Mouse (Mus musculus): Measurements from ENCODE around the gene Fam118a.
"Not testable (repeated sequence)": the region's sequence is repeated elsewhere in the genome, so short reads cannot be mapped to it uniquely, and the experiment has no call there.

The Fam118a gene

DNA sequence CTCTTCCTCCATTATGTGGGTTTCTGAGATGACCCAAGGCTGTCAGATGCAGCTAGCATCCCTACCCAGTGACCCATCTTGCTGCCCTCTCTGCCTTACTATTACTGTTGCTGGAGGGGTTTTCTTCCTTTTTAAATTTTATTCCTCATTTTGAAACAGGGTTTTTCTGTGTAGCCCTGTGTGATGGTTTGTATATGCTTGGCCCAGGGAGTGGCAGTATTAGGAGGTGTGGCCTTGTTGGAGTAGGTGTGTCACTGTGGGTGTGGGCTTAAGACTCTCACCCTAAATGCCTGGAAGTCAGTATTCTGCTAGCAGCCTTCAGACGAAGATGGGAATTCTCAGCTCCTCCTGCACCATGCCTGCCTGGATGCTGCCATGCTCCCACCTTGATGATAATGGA is at the start of gene Fam118a:
Gene Fam118a (plus strand): TSS at position 301 of the 400 bp plus-strand sequence.
- not testable (repeated sequence) for DNase-seq (ENCODE audit: low read depth, low spot score)

- DNase-seq (ENCODE audit: low read depth, low spot score), result no peak
These were observed 47.0 kb upstream of the Fam118a start for GRCm38 (mm10) chr15:84981609-84982313.

- peak; percentile 27 for DNase-seq (ENCODE audit: low read depth, low spot score)
These were observed 45.9 kb upstream of the Fam118a start for GRCm38 (mm10) chr15:84982888-84983287.

GRCm38 (mm10) chr15:84983721-84984120 is 45.0 kb upstream of the Fam118a start:
- DNase-seq (ENCODE audit: low read depth, low spot score), result no peak

DNA sequence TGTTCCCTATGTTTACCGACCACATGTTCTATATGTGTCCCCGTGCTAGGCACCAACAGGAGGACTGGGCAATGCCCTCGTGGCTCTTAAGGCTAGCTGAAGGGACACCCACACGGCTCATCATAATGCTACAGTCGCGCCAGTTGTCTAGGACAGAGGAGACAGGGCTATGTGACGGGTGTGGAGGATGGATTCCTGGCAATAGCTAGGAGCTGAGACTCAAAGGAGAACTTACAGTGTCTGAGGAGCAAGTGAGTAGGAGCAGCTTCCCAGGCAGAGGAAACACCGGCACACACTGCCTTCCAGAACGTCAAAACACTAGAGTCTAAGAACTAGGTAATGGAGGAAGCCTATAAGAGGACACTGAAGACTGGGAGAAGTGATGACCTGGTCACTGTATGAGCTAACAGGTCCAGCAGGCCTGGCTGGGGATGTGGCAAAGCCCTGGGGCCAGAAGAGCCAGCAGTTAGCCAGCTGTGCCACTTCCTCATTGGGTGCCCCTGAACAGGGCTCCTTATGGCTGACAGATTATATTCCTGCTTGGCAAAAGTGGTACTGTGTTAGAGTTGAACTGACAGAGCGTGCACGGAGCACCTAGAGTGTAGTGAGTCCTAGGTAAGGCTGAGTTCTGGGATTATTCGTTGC is 43.1 kb upstream of the Fam118a start:
- no peak for DNase-seq (ENCODE audit: low read depth, low spot score)

DNA sequence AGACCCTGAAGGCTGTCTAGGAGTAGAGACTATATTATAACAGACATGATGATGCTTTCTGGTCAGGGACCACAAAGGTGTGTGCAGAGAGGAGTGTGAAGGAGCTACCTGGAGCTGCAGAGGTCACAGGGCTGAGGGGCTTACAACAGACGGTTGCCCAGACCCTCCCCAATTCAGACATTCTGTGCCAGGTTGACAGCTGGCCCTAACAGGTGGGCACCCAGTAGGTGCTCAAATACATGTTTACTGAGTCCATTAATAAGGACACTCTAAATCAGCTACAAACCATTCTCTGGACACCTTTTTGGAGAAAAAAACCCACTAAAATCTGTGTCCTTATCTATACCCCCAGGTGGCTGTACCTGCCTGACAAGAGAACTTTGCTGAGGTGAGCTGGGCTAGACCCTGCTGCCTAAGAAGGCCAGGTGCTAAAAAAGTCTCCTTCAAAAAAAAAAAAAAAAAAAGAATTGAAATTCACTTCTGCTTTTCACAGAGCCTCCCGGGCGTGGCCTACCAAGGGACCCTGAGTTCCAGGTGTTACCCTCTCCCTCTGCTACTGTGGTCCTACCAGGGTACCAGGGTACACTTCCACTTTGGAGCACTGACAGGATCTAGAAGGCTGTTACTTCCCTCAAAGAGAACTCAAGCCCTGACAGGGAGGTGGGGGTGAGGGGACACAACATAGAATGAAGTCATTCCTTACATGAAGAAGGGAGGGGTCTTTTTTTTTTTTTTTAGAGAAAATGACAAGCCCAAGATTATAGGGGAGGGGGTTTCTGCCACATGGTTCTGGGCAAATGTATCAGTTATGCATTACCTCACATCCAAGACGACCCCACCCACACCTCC is 42.4 kb upstream of the Fam118a start:
- no peak for DNase-seq (ENCODE audit: low read depth, low spot score)

DNA sequence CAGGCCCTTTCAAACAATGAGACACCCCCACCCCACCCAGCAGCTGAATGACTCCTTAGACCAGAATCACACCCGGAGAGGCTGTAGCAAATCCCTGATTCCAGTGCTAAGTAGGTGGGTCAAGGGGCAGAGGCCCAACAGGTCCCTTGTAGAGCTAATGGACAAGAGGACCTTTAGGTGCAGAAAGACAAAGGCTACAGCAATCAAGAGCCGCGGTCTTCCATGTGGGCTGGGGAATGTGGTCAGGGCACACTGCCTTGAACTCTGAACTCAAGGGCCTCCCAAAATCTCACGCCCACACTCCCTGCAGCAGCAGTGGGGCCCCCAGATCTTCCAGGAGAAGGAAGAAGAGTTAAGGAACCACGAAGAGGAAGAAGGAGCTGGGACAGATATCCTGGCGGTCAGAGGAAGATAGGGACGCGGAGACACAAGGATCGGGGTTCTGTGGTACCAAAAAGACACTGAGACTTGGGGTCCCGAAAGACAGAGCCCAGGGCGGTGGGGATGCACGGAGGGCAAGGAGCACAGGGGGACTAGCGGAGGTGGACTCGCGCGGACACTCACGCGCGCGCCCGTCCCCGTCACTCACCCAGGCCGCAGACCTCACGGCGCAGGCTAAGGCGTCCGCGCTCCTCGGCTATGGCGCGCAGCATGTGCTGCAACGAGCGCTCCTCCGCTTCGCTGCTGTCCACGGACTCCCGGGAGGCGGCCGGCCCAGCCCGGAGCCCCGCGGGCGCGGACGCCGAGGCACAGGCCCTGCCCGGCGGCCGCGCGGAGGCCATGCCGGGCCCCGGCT is 41.5 kb upstream of the Fam118a start:
- DNase-seq (ENCODE audit: low read depth, low spot score), result peak; percentile 29

DNA sequence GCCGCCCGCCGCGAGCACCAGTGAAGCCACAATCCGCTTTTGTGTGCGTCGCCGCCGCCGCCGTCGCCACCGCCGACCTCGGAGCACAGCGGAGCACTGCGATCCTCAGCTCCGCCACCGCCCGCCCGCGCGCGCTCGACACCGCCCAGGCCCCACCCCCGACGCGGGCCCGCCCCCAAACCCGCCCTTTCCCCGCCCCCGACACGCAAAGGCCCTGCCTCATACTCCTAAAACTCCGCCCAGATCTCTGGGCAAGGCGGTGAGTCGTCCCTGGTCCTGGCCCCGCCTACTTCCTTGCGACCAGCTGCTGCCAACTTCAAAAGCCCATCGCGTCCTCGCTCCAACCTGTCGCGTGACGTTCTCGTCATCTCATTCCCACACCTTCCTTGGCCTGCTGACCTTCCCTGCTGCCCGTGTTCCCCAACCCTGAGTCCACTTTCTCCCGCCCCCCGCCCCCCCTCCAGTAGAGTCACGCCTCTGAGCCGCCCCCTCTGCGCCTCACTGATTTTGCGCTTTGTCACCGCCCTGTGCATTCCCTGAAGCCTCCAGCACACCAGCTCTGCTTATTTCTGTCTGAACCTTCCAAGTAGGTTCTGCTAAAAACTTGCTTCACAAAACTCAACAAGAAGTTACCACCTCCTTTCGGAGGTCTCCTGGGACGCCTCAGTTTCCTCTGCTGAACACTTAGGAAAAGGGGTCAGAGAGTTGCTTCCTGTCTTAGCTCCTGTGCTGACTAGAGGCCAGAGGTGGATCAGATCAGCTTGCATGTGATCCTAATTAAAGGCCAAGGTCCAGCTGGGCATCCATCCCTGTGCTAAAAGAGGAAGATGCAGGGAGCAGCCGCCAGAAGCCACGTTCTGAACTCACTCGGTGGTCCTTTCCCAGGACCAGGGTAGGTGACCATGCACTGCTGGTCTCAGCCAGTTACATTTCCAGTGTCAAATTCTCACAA is 40.6 kb upstream of the Fam118a start, which contains the start of gene 5031439G07Rik:
Gene 5031439G07Rik (minus strand): TSS at position 678 of the 952 bp plus-strand sequence.
- peak; percentile 97 for DNase-seq (ENCODE audit: low read depth, low spot score)

DNA sequence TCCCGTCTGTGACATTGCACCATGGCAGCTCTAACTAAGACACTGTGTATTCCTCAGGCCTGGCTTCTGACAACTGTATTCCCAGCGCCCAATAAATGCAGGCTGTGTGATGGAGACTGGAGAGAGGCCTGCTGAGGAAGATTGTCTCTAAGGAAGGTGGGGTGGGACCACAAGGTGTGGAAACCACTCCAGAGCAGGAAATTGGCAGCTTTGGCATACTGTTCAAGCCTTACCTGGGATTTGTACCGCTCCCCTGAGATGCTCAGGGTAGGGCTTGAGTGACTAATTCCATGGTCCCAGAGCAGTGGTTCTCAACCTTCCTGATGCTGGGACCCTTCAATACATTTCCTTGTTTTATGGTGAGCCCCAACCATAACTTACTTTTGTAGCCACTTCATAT is 39.6 kb upstream of the Fam118a start:
- DNase-seq (ENCODE audit: low read depth, low spot score), result no peak

DNA sequence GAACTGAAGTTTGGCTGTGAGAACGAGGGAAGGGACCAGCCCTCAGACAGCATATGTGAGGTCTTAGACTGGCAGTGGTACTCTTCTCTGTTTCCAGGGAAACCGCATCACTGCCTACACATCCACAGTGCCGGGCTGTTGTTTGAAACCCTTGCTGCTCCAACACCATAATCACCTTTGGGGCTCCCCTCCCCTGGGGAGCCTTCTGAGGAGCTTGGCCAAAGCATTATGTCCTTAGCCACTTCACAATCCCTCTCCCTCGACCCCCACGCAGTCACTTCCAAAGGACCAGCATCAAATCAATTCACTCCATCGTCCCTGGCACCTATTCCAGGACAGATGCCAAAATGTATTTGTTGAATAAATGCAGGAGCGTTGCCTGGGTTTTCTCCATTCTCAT is 39.0 kb upstream of the Fam118a start:
- no peak for DNase-seq (ENCODE audit: low read depth, low spot score)

DNA sequence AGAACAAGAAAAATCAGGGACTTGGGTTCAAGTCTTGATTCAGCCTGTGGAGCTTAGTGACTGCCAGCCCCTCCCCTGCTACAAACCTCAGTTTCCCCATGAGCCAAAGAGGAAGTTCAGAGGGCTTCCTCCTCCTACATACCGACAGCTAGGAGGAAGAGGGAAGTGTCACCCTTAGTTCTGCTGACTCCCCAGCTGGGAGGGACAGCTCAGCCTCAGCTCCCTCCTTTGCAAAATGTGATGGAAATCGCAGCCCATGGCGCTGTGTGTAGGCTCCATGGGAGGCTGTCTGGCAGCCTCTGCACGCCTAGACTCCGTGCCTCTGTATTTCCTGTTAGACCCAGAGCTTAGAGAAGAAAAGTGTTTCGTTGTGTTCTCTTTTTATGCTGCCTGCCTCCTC is 34.2 kb upstream of the Fam118a start:
- no peak for DNase-seq (ENCODE audit: low read depth, low spot score)

DNA sequence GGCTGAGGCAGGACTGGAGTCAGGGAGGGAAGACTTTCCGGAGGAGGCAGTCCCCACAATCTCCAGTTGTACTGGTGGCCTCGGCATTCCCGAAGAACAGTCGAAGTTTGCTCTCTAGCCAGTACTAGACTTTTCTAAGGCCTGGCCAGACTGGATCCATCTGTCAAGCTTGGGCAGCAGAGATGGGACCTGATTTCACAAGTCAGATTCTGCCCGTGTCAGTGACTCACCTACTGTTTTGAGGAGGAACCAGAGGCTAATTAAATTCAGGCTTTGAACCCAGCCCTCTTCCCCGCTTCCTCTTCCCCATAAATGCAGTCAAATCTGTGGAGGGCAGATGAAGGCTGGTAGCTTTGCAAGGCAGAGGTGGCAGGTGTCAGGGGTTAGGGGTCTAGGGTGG is 33.7 kb upstream of the Fam118a start:
- no peak for DNase-seq (ENCODE audit: low read depth, low spot score)

DNA sequence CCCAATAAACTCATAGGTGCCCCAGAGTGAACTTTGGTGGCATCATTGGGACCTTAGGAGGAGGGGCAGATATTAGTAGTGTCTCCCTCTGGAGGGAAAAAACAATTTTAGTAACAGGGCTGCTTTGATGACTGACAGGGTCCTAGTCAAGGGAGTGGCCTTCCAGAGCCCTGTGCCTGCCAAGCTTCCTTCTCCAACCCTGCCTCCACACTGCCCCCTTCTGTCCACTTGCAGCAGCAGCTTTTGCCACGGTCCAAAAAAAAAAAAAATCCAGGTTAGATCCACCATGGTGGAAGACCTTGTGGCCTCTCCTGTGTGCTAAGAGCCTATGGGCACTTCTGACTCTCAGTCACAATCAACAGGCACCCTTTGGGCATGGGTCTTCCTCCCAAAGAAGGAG is 32.8 kb upstream of the Fam118a start:
- peak; percentile 81 for DNase-seq (ENCODE audit: low read depth, low spot score)

- peak; percentile 26 for DNase-seq (ENCODE audit: low read depth, low spot score)
These were observed 30.8 kb upstream of the Fam118a start for GRCm38 (mm10) chr15:84997768-84998454.

DNA sequence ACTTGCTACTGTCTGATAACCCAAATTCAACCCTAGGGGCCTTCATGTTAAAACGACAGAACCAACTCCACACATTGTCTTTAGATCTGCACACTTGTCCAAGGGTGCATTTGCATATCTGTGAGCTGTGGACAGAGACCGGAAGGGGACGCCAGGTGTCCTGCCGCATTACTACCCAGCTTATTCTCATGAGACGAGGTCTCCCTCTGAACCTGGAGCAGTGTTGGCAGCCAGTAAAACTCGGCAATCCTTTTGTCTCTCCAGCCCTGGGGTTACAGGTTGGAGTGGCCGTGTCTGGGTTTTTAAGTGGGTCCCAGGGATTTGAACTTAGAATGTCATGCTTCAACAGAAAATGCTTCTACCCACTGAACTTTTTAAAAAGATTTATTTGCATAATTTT is 28.8 kb upstream of the Fam118a start:
- DNase-seq (ENCODE audit: low read depth, low spot score), result no peak

GRCm38 (mm10) chr15:85000984-85001982 is 27.5 kb upstream of the Fam118a start:
- DNase-seq (ENCODE audit: low read depth, low spot score), result peak; percentile 79

- DNase-seq (ENCODE audit: low read depth, low spot score), result no peak
These were observed 19.1 kb upstream of the Fam118a start for GRCm38 (mm10) chr15:85009666-85010065.

DNA sequence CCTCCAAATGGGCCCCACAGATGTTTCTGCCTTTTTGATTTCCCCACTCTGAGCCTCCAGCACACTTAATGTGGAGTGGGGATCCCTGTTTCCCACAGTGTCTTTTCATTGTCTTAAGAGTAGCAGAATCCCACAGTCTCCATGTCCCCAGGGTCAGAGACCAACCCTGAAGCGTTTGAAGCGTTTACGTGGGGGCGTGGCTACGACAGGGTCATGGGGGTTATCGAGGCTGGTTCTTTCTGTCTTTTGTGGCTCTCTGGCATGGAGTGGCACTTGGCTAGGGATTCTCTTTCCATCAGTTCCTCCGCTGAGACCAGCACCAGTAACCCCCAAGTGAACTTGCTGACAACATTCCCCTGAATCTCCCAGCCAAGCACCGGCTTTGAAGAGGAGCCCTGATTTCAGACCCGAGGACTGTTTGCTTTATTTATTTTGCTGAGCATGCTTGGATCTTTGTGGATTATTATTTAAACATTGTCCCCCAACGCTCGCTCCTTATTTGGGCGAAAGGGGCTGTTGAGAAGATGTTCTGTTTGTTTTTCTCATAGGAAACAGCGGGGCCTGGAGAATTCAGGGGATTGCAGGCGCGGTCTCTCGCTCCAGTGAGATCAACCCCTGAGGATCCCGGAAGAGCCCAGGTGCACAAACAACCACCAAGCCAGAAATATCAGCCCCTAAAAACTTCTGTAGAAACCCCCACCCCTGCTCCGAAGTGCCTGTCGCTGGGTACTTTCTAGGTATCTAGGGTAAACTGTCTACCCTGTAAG is 16.7 kb upstream of the Fam118a start:
- peak; percentile 49 for DNase-seq (ENCODE audit: low read depth, low spot score)
